Mouse (Mus musculus): ENCODE measurements around the gene Plcb4.

DNA sequence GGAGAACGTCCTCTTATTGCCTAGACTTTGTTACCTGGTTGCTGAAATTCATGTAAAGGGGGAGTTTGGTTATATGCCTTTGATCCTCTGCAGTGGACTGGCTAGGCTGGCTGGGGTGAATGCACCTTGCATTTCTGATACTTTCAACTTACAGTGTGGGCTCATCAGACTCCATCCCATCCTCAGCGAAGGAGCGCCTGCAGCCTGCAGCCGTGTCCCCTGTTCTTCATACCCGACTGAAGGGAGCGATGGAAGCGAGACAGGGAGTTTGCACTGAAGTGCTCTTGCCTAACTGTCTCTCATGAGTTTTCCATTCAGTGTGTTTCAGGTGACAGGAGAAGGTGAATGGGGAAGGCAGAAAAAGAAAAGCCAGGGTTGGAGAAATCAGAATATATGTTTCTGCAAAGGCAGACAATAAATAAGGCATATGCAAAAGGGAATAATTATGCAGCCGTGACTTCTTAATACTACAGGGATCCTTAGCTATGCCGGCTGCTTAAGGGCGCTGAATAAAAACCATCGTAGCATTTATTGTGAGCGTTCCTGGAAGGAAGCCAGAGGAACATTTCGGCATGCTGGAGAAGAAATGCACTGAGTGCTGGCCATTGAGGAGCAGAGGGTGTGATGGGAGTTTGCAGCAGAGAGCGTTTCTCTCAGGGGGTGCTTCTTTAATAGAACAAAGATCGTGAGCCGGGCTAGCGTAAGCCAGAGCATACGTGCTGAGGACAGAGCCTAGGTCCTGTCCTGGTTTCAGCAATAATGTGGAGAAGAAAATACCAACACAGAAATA lies 338.7 kb downstream of the Plcb4 start:
- TF ChIP-seq TBP (conservative IDR thresholded peaks at IDR 0.05; ENCODE audit: low read depth, low read length) (no peak), PAX5 (IDR thresholded peaks at IDR 0.05; ENCODE audit: low read length) (no peak), CTCF (conservative IDR thresholded peaks at IDR 0.05 in 1 of 2, IDR thresholded peaks at IDR 0.05 in 1 of 2; ENCODE audit: low read depth in 2 of 2, low read length in 2 of 2) (no peak), USF2 (conservative IDR thresholded peaks at IDR 0.05; ENCODE audit: low read depth, low read length) (no peak), POLR2A (IDR thresholded peaks at IDR 0.05; ENCODE audit: low read depth, low read length) (no peak), EP300 (IDR thresholded peaks at IDR 0.05; ENCODE audit: low read length) (no peak), CHD2 (IDR thresholded peaks at IDR 0.05; ENCODE audit: low read length) (no peak)

Data from CH12.LX (cell line).